Mouse (Mus musculus): Measurements from ENCODE around the gene Olfr1368.

Gene Olfr1368

GRCm38 (mm10) chr13:21145767-21146166 lies at the start of gene Olfr1368:
Olfr1368 (minus strand) TSS chr13:21145867.
- DNase-seq (ENCODE audit: low read depth, low spot score): no peak

- no peak for DNase-seq (ENCODE audit: low read depth, low spot score)
Observed at GRCm38 (mm10) chr13:21185521-21185920, 39.9 kb upstream of the Olfr1368 start.

GRCm38 (mm10) chr13:21183661-21184060 lies 38.0 kb upstream of the Olfr1368 start:
- DNase-seq (ENCODE audit: low read depth, low spot score): no peak

- DNase-seq (ENCODE audit: low read depth, low spot score): no peak
Observed at GRCm38 (mm10) chr13:21183066-21183465, 37.4 kb upstream of the Olfr1368 start.

GRCm38 (mm10) chr13:21181996-21182395 lies 36.3 kb upstream of the Olfr1368 start:
- no peak for DNase-seq (ENCODE audit: low read depth, low spot score)

GRCm38 (mm10) chr13:21180551-21181530 lies 35.2 kb upstream of the Olfr1368 start:
- DNase-seq (ENCODE audit: low read depth, low spot score): peak; percentile 74

GRCm38 (mm10) chr13:21179724-21180550 lies 34.3 kb upstream of the Olfr1368 start:
- peak; percentile 98 for DNase-seq (ENCODE audit: low read depth, low spot score)

GRCm38 (mm10) chr13:21179367-21179723 lies 33.7 kb upstream of the Olfr1368 start, which contains the start of gene Trim27:
Trim27 (plus strand) TSS chr13:21179445.
- DNase-seq (ENCODE audit: low read depth, low spot score): no peak

GRCm38 (mm10) chr13:21178364-21178763 lies 32.7 kb upstream of the Olfr1368 start:
- no peak for DNase-seq (ENCODE audit: low read depth, low spot score)

- no peak for DNase-seq (ENCODE audit: low read depth, low spot score)
Observed at GRCm38 (mm10) chr13:21177657-21178056, 32.0 kb upstream of the Olfr1368 start.

GRCm38 (mm10) chr13:21176733-21177132 lies 31.1 kb upstream of the Olfr1368 start:
- no peak for DNase-seq (ENCODE audit: low read depth, low spot score)

- no peak for DNase-seq (ENCODE audit: low read depth, low spot score)
Observed at GRCm38 (mm10) chr13:21173072-21173471, 27.4 kb upstream of the Olfr1368 start.

- peak; percentile 89 for DNase-seq (ENCODE audit: low read depth, low spot score)
Observed at GRCm38 (mm10) chr13:21172241-21173027, 26.8 kb upstream of the Olfr1368 start.

- DNase-seq (ENCODE audit: low read depth, low spot score): peak; percentile 84
Observed at GRCm38 (mm10) chr13:21171600-21172150, 26.0 kb upstream of the Olfr1368 start.

GRCm38 (mm10) chr13:21171156-21171530 lies 25.5 kb upstream of the Olfr1368 start:
- DNase-seq (ENCODE audit: low read depth, low spot score): no peak

GRCm38 (mm10) chr13:21170431-21171155 lies 24.9 kb upstream of the Olfr1368 start:
- no peak for DNase-seq (ENCODE audit: low read depth, low spot score)

GRCm38 (mm10) chr13:21169657-21170430 lies 24.2 kb upstream of the Olfr1368 start:
- DNase-seq (ENCODE audit: low read depth, low spot score): peak; percentile 91

GRCm38 (mm10) chr13:21169121-21169656 lies 23.5 kb upstream of the Olfr1368 start:
- peak; percentile 69 for DNase-seq (ENCODE audit: low read depth, low spot score)

GRCm38 (mm10) chr13:21168371-21169011 lies 22.8 kb upstream of the Olfr1368 start:
- DNase-seq (ENCODE audit: low read depth, low spot score): peak; percentile 77
